ENCODE assay signal across 9 mouse cellular contexts in the genomic region with DNA sequence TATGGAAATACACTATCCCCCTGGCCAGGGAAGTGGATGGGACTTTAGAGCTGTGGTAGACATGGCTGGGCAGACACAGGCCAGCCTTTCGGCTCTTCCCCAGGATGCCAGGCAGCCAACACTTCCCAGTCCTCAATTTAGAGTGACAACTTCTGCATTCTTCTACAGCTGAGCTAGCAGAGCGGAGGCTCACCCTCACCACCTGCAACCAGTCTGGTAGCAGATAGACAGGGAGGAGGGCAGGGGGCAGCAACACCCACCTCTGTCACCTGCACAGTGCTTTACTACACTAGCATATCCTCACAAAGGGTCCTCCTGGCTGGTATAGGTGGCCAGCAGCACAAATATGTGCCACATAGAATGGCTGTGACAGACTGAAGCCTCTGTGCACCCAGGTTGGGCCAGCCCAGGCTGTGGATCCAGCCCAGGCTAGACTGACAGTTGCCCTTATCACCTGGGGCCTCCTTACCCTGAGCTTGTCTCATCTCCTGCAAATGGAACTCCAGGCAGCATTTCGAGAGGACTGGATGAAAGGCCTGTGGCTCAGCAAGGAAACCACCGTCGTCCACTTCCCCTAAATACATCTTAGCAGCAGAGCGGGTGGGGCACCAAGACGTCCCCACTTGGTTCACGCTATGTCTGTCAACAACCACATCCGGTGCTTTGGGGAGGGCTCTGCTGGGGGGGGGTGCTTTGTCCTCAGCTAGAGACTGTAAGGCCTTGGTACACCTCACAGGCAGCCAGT. TPM values are rescaled to one million over a fixed set of nuclear protein-coding genes. Genes with fewer than 3 reads are reported as not detected.
A peak's percentile ranks its signal among the peaks of the same experiment; 100 is the strongest.
DNase-seq lines count a peak whose midpoint lies in the region; ATAC-seq lines count a peak whose summit lies in the region.
"Had no signal": no experiment of that assay in that cellular context is flagged by ENCODE, and none has a peak within 500 bp of the region (broad histone marks: within the 10 kb centered on the region; RNA-seq: fewer than 3 reads in every experiment).

No protein-coding gene starts in this region.

- no peaks in the 10 kb centered on the region for H3K9me3 ChIP-seq in forebrain, embryonic 11.5 days (ENCODE audit: control insufficient read depth, low read length)
- H3K9me3 ChIP-seq: stomach, embryonic 15.5 days had no signal

- peaks cover 17% of the 10 kb centered on the region for H3K27me3 ChIP-seq in forebrain, embryonic 11.5 days (ENCODE audit: control insufficient read depth, insufficient read depth, low read length)

- WGBS in forebrain, embryonic 11.5 days: 83% methylated on average over 9 of the region's 9 CpGs

- DNase-seq in right cerebral cortex, postnatal 10 days (ENCODE audit: low spot score in 2 of 2): peak; percentile 37 to 48
- no peak for DNase-seq in right cerebral cortex, adult 18-20 months
- peak; percentile 62 for DNase-seq in liver
- DNase-seq in thymus, postnatal 4 days: peak; percentile 82
- DNase-seq in embryo, embryonic 11 days: no peak
- DNase-seq in forebrain, embryonic 11.5 days (ENCODE audit: low spot score): no peak

- H3K4me2 ChIP-seq in forebrain, embryonic 11.5 days (ENCODE audit: low read depth, low read length, severe bottlenecking): no peak overlapping the region
- H3K4me2 ChIP-seq: stomach, embryonic 15.5 days had no signal

- no peak overlapping the region for H3K27ac ChIP-seq in forebrain, embryonic 11.5 days (ENCODE audit: low read depth, low read length)
- H3K27ac ChIP-seq: stomach, embryonic 15.5 days had no signal

- H3K9ac ChIP-seq in forebrain, embryonic 11.5 days (ENCODE audit: low read length): no peak overlapping the region
- H3K9ac ChIP-seq: stomach, embryonic 15.5 days had no signal

- ATAC-seq in monocyte, adult 5-6 weeks (replicated peaks; ENCODE audit: insufficient number of reproducible peaks, low FRiP score, low TSS enrichment, poor library complexity, severe bottlenecking): peak; percentile 88
- ATAC-seq in forebrain, embryonic 11.5 days (replicated peaks; ENCODE audit: low FRiP score): no peak
- no peak for ATAC-seq in erythroid progenitor cell, adult 5-6 weeks (replicated peaks; ENCODE audit: low FRiP score, poor library complexity, severe bottlenecking)

- H3K36me3 ChIP-seq in forebrain, embryonic 11.5 days (ENCODE audit: control insufficient read depth, insufficient read depth, low read length): no peaks in the 10 kb centered on the region
- H3K36me3 ChIP-seq: stomach, embryonic 15.5 days had no signal

- H3K4me1 ChIP-seq in forebrain, embryonic 11.5 days (replicated peaks; ENCODE audit: control insufficient read depth, insufficient read depth, low read length): 0 out of 2 replicates have a peak, but pooled peaks cover 2% of the 10 kb centered on the region

- no peak overlapping the region for H3K4me3 ChIP-seq in forebrain, embryonic 11.5 days (ENCODE audit: low read depth, low read length)
- H3K4me3 ChIP-seq: stomach, embryonic 15.5 days had no signal

RNA-seq across cellular contexts. Expression of gene Susd3, which starts 6.0 kb away (rescaled TPM):
- total RNA-seq in monocyte, adult 5-6 weeks (2017): 76.0 to 95.2 TPM (median 78.6 TPM) in 3 replicates
- polyA plus RNA-seq in forebrain, embryonic 11.5 days (2014; fragmentation: Nextera tagmentation; extraction: Ambion mirVana): 0.32 and 1.4 TPM in 2 replicates
- 0.84 and 1.4 TPM in 2 replicates for total RNA-seq in erythroid progenitor cell, adult 5-6 weeks (2015; ENCODE audit: low replicate concordance)
- 2.7 and 3.9 TPM in 2 replicates for total RNA-seq in erythroid progenitor cell, adult 5-6 weeks (2017; ENCODE audit: low replicate concordance)

RNA-seq across cellular contexts. Expression of gene Card19, which starts 26.7 kb away (rescaled TPM):
- total RNA-seq in monocyte, adult 5-6 weeks (2017): 27.8 to 56.1 TPM (median 45.9 TPM) in 3 replicates
- 18.9 and 19.6 TPM in 2 replicates for polyA plus RNA-seq in forebrain, embryonic 11.5 days (2014; fragmentation: Nextera tagmentation; extraction: Ambion mirVana)
- 3.2 and 17.6 TPM in 2 replicates for total RNA-seq in erythroid progenitor cell, adult 5-6 weeks (2015; ENCODE audit: low replicate concordance)
- 2.2 and 3.4 TPM in 2 replicates for total RNA-seq in erythroid progenitor cell, adult 5-6 weeks (2017; ENCODE audit: low replicate concordance)

RNA-seq across cellular contexts. Expression of gene Ninj1, which starts 55.2 kb away (rescaled TPM):
- 24.6 to 59.1 TPM (median 55.8 TPM) in 3 replicates for total RNA-seq in monocyte, adult 5-6 weeks (2017)
- polyA plus RNA-seq in forebrain, embryonic 11.5 days (2014; fragmentation: Nextera tagmentation; extraction: Ambion mirVana): 19.6 and 23.8 TPM in 2 replicates
- 27.2 and 40.7 TPM in 2 replicates for total RNA-seq in erythroid progenitor cell, adult 5-6 weeks (2015; ENCODE audit: low replicate concordance)
- total RNA-seq in erythroid progenitor cell, adult 5-6 weeks (2017; ENCODE audit: low replicate concordance): 0.76 and 4.6 TPM in 2 replicates

Comparison
In these comparisons a context has a peak if more than half of its experiments do, and no peak if none do; other contexts are left out.
1. DNase-seq: peak in right cerebral cortex, postnatal 10 days (2 of 2), liver (single experiment) and thymus, postnatal 4 days (single experiment); none in right cerebral cortex, adult 18-20 months (single experiment), embryo, embryonic 11 days (single experiment) and forebrain, embryonic 11.5 days (single experiment).
2. RNA of gene Susd3, which starts 6.0 kb away (total RNA-seq): 76.0 to 95.2 TPM in monocyte, adult 5-6 weeks; 0.84 to 3.9 TPM in erythroid progenitor cell, adult 5-6 weeks; every median in the first group is over 10 times any median in the second.